Mouse (Mus musculus) cerebellum, adult 2 months (tissue): Measurements from ENCODE around the gene Sparc.

Experiments used
- CTCF ChIP-seq: fragments of 200-500 bp; IDR thresholded peaks from 2 replicates; pipeline ENCODE4 v1.5.1; 2011; ENCODE audit warnings: low read depth, mild to moderate bottlenecking, control low read depth, low read length, moderate library complexity, borderline replicate concordance; ENCODE audit not compliant: insufficient read depth
- POLR2A ChIP-seq: fragments of 200-500 bp; IDR thresholded peaks from 2 replicates; pipeline ENCODE4 v1.6.1; 2011; ENCODE audit warnings: low read length, control low read depth, borderline replicate concordance; ENCODE audit not compliant: insufficient read depth

- TF ChIP-seq CTCF (no peak), POLR2A (no peak)
Measured at GRCm38 (mm10) chr11:55372001-55372400, 51.0 kb downstream of the Sparc start.
